Mouse (Mus musculus) myocyte (in vitro differentiated cells): ENCODE measurements around the gene Rabl3.

Source experiments
- POLR2A ChIP-seq: IDR thresholded peaks from one replicate; pipeline ENCODE4 v1.6.1; 2011; ENCODE audit warnings: low read depth, mild to moderate bottlenecking, control low read depth, moderate library complexity; ENCODE audit not compliant: insufficient read length
- REST ChIP-seq: IDR thresholded peaks from one replicate; pipeline ENCODE4 v1.6.1; 2011; ENCODE audit warnings: mild to moderate bottlenecking, control low read depth, moderate library complexity; ENCODE audit not compliant: insufficient read depth, insufficient read length

DNA sequence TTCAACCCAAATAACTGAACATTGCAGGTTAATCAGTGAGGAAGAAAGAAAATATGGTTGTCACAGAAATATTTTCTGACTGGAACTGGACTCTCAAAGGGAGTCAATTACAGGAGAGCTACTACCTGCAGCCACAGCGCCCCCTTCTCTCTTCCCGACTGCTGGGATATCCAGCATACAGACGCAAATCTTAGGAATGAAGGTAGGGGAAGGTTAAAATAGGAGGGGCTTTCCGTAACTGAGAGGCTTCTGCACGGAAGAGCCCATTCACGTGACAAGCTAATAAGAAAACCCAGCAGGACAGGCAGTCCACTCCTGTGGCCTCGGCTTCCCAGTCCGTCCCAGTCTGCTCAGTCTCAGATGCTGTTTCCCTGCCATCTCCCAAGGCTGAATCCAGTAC lies 25.0 kb upstream of the Rabl3 start:
- TF ChIP-seq POLR2A (no peak), REST (no peak)
